Mouse (Mus musculus) left cerebral cortex, adult 2 months (tissue): Measurements from ENCODE around the gene Mecom. TPM values are rescaled to one million over a fixed set of nuclear protein-coding genes. Genes with fewer than 3 reads are reported as not detected.

Experiments
- DNase-seq, 2 experiments: peaks; one replicate each; pipeline ENCODE4 v3.0.0; 2021 to 2022; ENCODE audit warnings: low spot score in 2 of 2, mixed read lengths in 1 of 2; ENCODE audit errors: extremely low spot score in 1 of 2
- H3K27ac ChIP-seq: fragments of 200-600 bp; 2 replicates; pipeline ENCODE4 v1.8.1; 2022
- H3K4me3 ChIP-seq: fragments of 200-600 bp; 2 replicates; pipeline ENCODE4 v1.8.1; 2022
- CTCF ChIP-seq: fragments of 200-600 bp; IDR thresholded peaks from 2 replicates; pipeline ENCODE4 v1.8.1; 2022; ENCODE audit warnings: antibody characterized with exemption, mild to moderate bottlenecking, moderate library complexity
- intact Hi-C: fragments of 180-260 bp; cut with DNase I; formaldehyde crosslinking; loops from one replicate; pipeline ENCODE4 v1.15.1; 2025
- total RNA-seq, 2 experiments: library from RNA; stranded (reverse); gene quantifications; 2 replicates each; pipeline ENCODE4 v1.2.3; 2021

The Mecom gene
- total RNA-seq, 2 experiments from 2014 or later: 2.1 to 4.1 TPM

- H3K27ac ChIP-seq: no peak overlapping the region
- intact Hi-C loops: no loop called here
- TF ChIP-seq CTCF: no peak
- no peak for DNase-seq
- H3K4me3 ChIP-seq: no peak overlapping the region
Observed at GRCm38 (mm10) chr3:30420899-30421298, 126.9 kb downstream of the Mecom start.

- Histone ChIP-seq H3K27ac (no peak overlapping the region), H3K4me3 (no peak overlapping the region)
- no peak for TF ChIP-seq CTCF
- DNase-seq: no peak
- intact Hi-C loops: no loop called here
Observed at GRCm38 (mm10) chr3:30414173-30414572, 133.6 kb downstream of the Mecom start.

GRCm38 (mm10) chr3:30410778-30411177 lies 137.0 kb downstream of the Mecom start:
- Histone ChIP-seq H3K27ac (no peak overlapping the region), H3K4me3 (no peak overlapping the region)
- intact Hi-C loops: no loop called here
- TF ChIP-seq CTCF: no peak
- DNase-seq: no peak

GRCm38 (mm10) chr3:30404821-30405220 lies 143.0 kb downstream of the Mecom start:
- no peak overlapping the region for H3K27ac ChIP-seq
- no peak for TF ChIP-seq CTCF
- DNase-seq: no peak
- intact Hi-C loops: no loop called here
- H3K4me3 ChIP-seq: no peak overlapping the region

- intact Hi-C loops: no loop called here
- H3K4me3 ChIP-seq: no peak overlapping the region
Observed at GRCm38 (mm10) chr3:30398911-30399310, 148.9 kb downstream of the Mecom start.

GRCm38 (mm10) chr3:30394911-30395310 lies 152.9 kb downstream of the Mecom start:
- no peak overlapping the region for H3K4me3 ChIP-seq
- no peak for DNase-seq
- H3K27ac ChIP-seq: no peak overlapping the region
- intact Hi-C loops: no loop called here
- no peak for TF ChIP-seq CTCF

More at GRCm38 (mm10) chr3:30398911-30399310, 148.9 kb downstream of the Mecom start:
- TF ChIP-seq CTCF: no peak
- H3K27ac ChIP-seq: no peak overlapping the region
- DNase-seq: no peak

- intact Hi-C loops: no loop called here
Observed at GRCm38 (mm10) chr3:30392662-30393061, 155.1 kb downstream of the Mecom start.

GRCm38 (mm10) chr3:30392218-30392617 lies 155.6 kb downstream of the Mecom start:
- H3K4me3 ChIP-seq: no peak overlapping the region
- intact Hi-C loops: no loop called here
- no peak for DNase-seq
- no peak overlapping the region for H3K27ac ChIP-seq
- no peak for TF ChIP-seq CTCF

More at GRCm38 (mm10) chr3:30392662-30393061, 155.1 kb downstream of the Mecom start:
- no peak for DNase-seq
- Histone ChIP-seq H3K4me3 (no peak overlapping the region), H3K27ac (no peak overlapping the region)
- no peak for TF ChIP-seq CTCF

- DNase-seq: no peak
- no peak overlapping the region for H3K27ac ChIP-seq
- no peak for TF ChIP-seq CTCF
- H3K4me3 ChIP-seq: no peak overlapping the region
- intact Hi-C loops: no loop called here
Observed at GRCm38 (mm10) chr3:30390346-30390745, 157.5 kb downstream of the Mecom start.

- no peak for DNase-seq
- intact Hi-C loops: no loop called here
- Histone ChIP-seq H3K27ac (no peak overlapping the region), H3K4me3 (no peak overlapping the region)
- TF ChIP-seq CTCF: no peak
Observed at GRCm38 (mm10) chr3:30380273-30380672, 167.5 kb downstream of the Mecom start.

- intact Hi-C loops: no loop called here
- DNase-seq: no peak
Observed at GRCm38 (mm10) chr3:30379301-30379700, 168.5 kb downstream of the Mecom start.

GRCm38 (mm10) chr3:30371472-30371871 lies 176.3 kb downstream of the Mecom start:
- no peak overlapping the region for H3K27ac ChIP-seq
- no peak overlapping the region for H3K4me3 ChIP-seq
- no peak for DNase-seq
- TF ChIP-seq CTCF: no peak
- intact Hi-C loops: no loop called here

More at GRCm38 (mm10) chr3:30379301-30379700, 168.5 kb downstream of the Mecom start:
- Histone ChIP-seq H3K27ac (no peak overlapping the region), H3K4me3 (no peak overlapping the region)
- no peak for TF ChIP-seq CTCF

- no peak overlapping the region for H3K27ac ChIP-seq
- intact Hi-C loops: no loop called here
- DNase-seq: no peak
- no peak overlapping the region for H3K4me3 ChIP-seq
- no peak for TF ChIP-seq CTCF
Observed at GRCm38 (mm10) chr3:30370860-30371455, 176.8 kb downstream of the Mecom start.
